Mouse (Mus musculus): ENCODE measurements around the gene Lpar4.

DNA sequence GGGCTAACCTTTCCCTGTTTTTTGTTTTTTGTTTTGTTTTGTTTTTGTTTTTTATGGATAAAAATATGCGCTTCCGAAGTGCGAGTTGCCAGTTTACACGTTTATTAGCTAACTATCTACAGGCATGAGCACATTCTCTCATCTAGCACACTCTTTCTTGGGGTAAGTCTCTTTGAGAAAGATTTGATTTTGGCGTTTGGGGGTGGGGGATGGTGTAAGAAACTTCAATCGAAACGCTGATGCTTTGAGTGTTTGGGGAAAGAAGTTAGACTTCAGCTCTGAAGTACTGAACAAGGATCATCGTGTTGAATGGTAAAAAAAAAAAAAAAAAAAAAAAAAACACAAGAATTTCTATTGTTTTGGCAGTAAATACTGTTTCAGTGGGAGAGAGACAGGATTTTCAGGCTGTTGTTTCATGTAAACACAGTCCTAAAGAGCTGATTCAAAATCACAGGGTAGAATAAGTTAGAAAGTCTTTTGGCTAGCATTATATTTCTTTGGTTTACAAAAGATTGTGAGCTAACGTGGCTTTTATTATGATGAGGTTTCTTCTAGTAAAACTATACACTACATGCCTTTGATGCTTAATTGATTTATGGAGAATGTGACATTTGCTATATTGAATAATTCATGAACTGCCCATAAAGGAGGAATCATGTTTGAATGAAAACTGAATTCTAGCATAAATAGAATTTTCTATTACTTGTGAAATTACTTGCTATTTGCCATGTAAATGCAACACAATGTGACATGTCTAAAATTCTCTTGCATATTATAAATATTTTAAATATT, 599 bp downstream of the Lpar4 start:
- TF ChIP-seq NELFE (IDR thresholded peaks at IDR 0.05; ENCODE audit: low read depth, low read length) (no peak), CTCF (conservative IDR thresholded peaks at IDR 0.05 in 1 of 2, IDR thresholded peaks at IDR 0.05 in 1 of 2; ENCODE audit: low read depth in 2 of 2, low read length in 2 of 2) (no peak), POLR2A (IDR thresholded peaks at IDR 0.05; ENCODE audit: low read depth, low read length) (no peak), EP300 (IDR thresholded peaks at IDR 0.05; ENCODE audit: low read length) (no peak), TCF12 (IDR thresholded peaks at IDR 0.05; ENCODE audit: low read depth, low read length) (no peak)

Measured in CH12.LX (cell line).